Comparison of ENCODE assay signal across 8 mouse cellular contexts in genomic region chr11:94045016-94045415, GRCm38 (mm10). TPM values are rescaled to one million over a fixed set of nuclear protein-coding genes. Genes with fewer than 3 reads are reported as not detected.
A peak's percentile ranks its signal among the peaks of the same experiment; 100 is the strongest.
DNase-seq lines count a peak whose midpoint lies in the region; ATAC-seq and TF ChIP-seq lines count a peak whose summit lies in the region.

No protein-coding gene starts in this region.

- WGBS in heart, adult 2 months = 34% methylated on average over 4 of the region's 4 CpGs
- 21% methylated on average over 4 of the region's 4 CpGs for WGBS in lung, postnatal 0 days
- WGBS in hindbrain, postnatal 0 days = 5% methylated on average over 4 of the region's 4 CpGs

- H3K9me3 ChIP-seq in lung, postnatal 0 days (ENCODE audit: low read length) = no peaks in the 10 kb centered on the region
- no peaks in the 10 kb centered on the region for H3K9me3 ChIP-seq in hindbrain, postnatal 0 days (ENCODE audit: low read length)

- H3K27ac ChIP-seq in heart, adult 2 months = peak overlapping the region; percentile 11; the same call in 1 of the 2 replicates
- no peak overlapping the region for H3K27ac ChIP-seq in lung, postnatal 0 days (ENCODE audit: low read length)
- H3K27ac ChIP-seq in hindbrain, postnatal 0 days = peak overlapping the region; percentile 93; the same call in 1 of the 2 replicates

- no peak for DNase-seq in heart, adult 2 months
- no peak for DNase-seq in heart, adult 8-10 months (ENCODE audit: low spot score)
- peak; percentile 7 for DNase-seq in lung, postnatal 10 days
- DNase-seq in lung, postnatal 0 days (ENCODE audit: low spot score) = no peak
- DNase-seq in hindbrain, postnatal 0 days (ENCODE audit: low spot score) = peak; percentile 68
- peak; percentile 62 for DNase-seq in retina, postnatal 1 day
- no peak for DNase-seq in adrenal gland, adult 2 months
- no peak for DNase-seq in kidney, adult 9 months

- H3K79me2 ChIP-seq in heart, adult 2 months (replicated peaks; ENCODE audit: control insufficient read depth, insufficient read depth, low read length) = peaks cover 2% of the 10 kb centered on the region; the same call in 1 of the 2 replicates

- TF ChIP-seq POLR2A in heart, adult 2 months (IDR thresholded peaks at IDR 0.05; ENCODE audit: insufficient read depth, low read depth, low read length) = no peak

- intact Hi-C loops in heart, adult 2 months (cut with DNase I) = no loop called here

- H3K4me1 ChIP-seq in heart, adult 2 months (ENCODE audit: control insufficient read depth, insufficient read depth, low read length) = peaks cover 9% of the 10 kb centered on the region
- no peaks in the 10 kb centered on the region for H3K4me1 ChIP-seq in lung, postnatal 0 days (ENCODE audit: insufficient read depth, low read depth, low read length)
- H3K4me1 ChIP-seq in hindbrain, postnatal 0 days (ENCODE audit: insufficient read depth, low read length) = peaks cover 9% of the 10 kb centered on the region; the same call in 1 of the 2 replicates

- no peak for TF ChIP-seq CTCF in heart, adult 2 months (IDR thresholded peaks at IDR 0.05)
- no peak for TF ChIP-seq CTCF in lung, postnatal 0 days (IDR thresholded peaks at IDR 0.05)
- TF ChIP-seq CTCF in hindbrain, postnatal 0 days (IDR thresholded peaks at IDR 0.05; ENCODE audit: low read depth) = no peak

- peak overlapping the region; percentile 14; the same call in 1 of the 2 replicates for H3K9ac ChIP-seq in heart, adult 2 months (ENCODE audit: low read depth, low read length)
- no peak overlapping the region for H3K9ac ChIP-seq in lung, postnatal 0 days (replicated peaks; ENCODE audit: low read depth)
- peak overlapping the region; percentile 71 for H3K9ac ChIP-seq in hindbrain, postnatal 0 days (replicated peaks; ENCODE audit: low read length)

- H3K4me2 ChIP-seq in lung, postnatal 0 days (replicated peaks; ENCODE audit: low read depth, low read length) = no peak overlapping the region
- peak overlapping the region; percentile 77 for H3K4me2 ChIP-seq in hindbrain, postnatal 0 days (ENCODE audit: low read depth, low read length)

- no peak for ATAC-seq in lung, postnatal 0 days
- no peak for ATAC-seq in hindbrain, postnatal 0 days

- no peak for TF ChIP-seq EP300 in heart, adult 2 months (IDR thresholded peaks at IDR 0.05; ENCODE audit: insufficient read depth, low read depth, low read length)
- no peak for TF ChIP-seq EP300 in lung, postnatal 0 days (IDR thresholded peaks at IDR 0.05)

- H3K36me3 ChIP-seq in heart, adult 2 months (ENCODE audit: control insufficient read depth, insufficient read depth, low read length) = peaks cover 16% of the 10 kb centered on the region
- peaks cover 8% of the 10 kb centered on the region; the same call in 1 of the 2 replicates for H3K36me3 ChIP-seq in lung, postnatal 0 days (ENCODE audit: insufficient read depth, low read length)
- H3K36me3 ChIP-seq in hindbrain, postnatal 0 days (ENCODE audit: insufficient read depth, low read length) = peaks cover 12% of the 10 kb centered on the region

- H3K27me3 ChIP-seq in heart, adult 2 months (ENCODE audit: control insufficient read depth, insufficient read depth, low read length) = no peaks in the 10 kb centered on the region
- no peaks in the 10 kb centered on the region for H3K27me3 ChIP-seq in lung, postnatal 0 days (replicated peaks; ENCODE audit: insufficient read depth, low read length)
- no peaks in the 10 kb centered on the region for H3K27me3 ChIP-seq in hindbrain, postnatal 0 days (ENCODE audit: insufficient read depth, low read length)

- H3K4me3 ChIP-seq in heart, adult 2 months = 0 out of 2 replicates have a peak overlapping the region, but pooled peaks have one; percentile 0
- H3K4me3 ChIP-seq in lung, postnatal 0 days (ENCODE audit: low read depth, low read length) = no peak overlapping the region
- H3K4me3 ChIP-seq in hindbrain, postnatal 0 days (ENCODE audit: low read length) = peak overlapping the region; percentile 47

RNA-seq across cellular contexts. Expression of gene Spag9, which starts 49.1 kb away (rescaled TPM):
- total RNA-seq in heart, adult 2 months (2021) = 100 to 1,000 TPM; 131 to 155 TPM
- 23.9 and 40.7 TPM in 2 replicates for polyA plus RNA-seq in heart, adult 2 months (2012; rRNA removed)
- 100 to 1,000 TPM; 141 to 155 (median 148) TPM for total RNA-seq in heart, adult 8-10 months (2022)
- polyA plus RNA-seq in lung, postnatal 0 days (2015; fragmentation: Nextera tagmentation; extraction: Ambion mirVana) = 77.9 and 87.4 TPM in 2 replicates
- 110 and 114 TPM in 2 replicates for total RNA-seq in hindbrain, postnatal 0 days (2014; rRNA removed)
- polyA plus RNA-seq in hindbrain, postnatal 0 days (2015; fragmentation: Nextera tagmentation; extraction: Ambion mirVana) = 84.8 and 89.1 TPM in 2 replicates
- 100 to 1,000 TPM in 1 of 2 experiments, 10 to 100 TPM in 1; 88.5 to 100 TPM for total RNA-seq in adrenal gland, adult 2 months (2021)
- 24.5 and 39.7 TPM in 2 replicates for polyA plus RNA-seq in adrenal gland, adult 2 months (2012; rRNA removed)

Comparison
In these comparisons a context has a peak if more than half of its experiments do, and no peak if none do; other contexts are left out.
1. DNase-seq: peak in lung, postnatal 10 days (single experiment), hindbrain, postnatal 0 days (single experiment) and retina, postnatal 1 day (single experiment); none in heart, adult 2 months (0 of 2), heart, adult 8-10 months (single experiment), lung, postnatal 0 days (single experiment), adrenal gland, adult 2 months (single experiment) and kidney, adult 9 months (single experiment).